Mouse (Mus musculus): ENCODE results near the gene Gpr161.

The Gpr161 gene

GRCm38 (mm10) chr1:165316361-165316760 is 20.8 kb downstream of the Gpr161 start:
- DNase-seq (ENCODE audit: low read depth): no peak

- DNase-seq (ENCODE audit: low read depth): peak; percentile 53
These were observed 24.7 kb downstream of the Gpr161 start for GRCm38 (mm10) chr1:165320141-165320934.

- no peak for DNase-seq (ENCODE audit: low read depth)
These were observed 25.8 kb downstream of the Gpr161 start for GRCm38 (mm10) chr1:165321393-165321861.

GRCm38 (mm10) chr1:165321891-165322290 is 26.3 kb downstream of the Gpr161 start:
- DNase-seq (ENCODE audit: low read depth): no peak

- peak; percentile 60 for DNase-seq (ENCODE audit: low read depth)
These were observed 27.3 kb downstream of the Gpr161 start for GRCm38 (mm10) chr1:165322934-165323333.

GRCm38 (mm10) chr1:165327370-165327769 is 31.8 kb downstream of the Gpr161 start:
- DNase-seq (ENCODE audit: low read depth): no peak

GRCm38 (mm10) chr1:165327831-165328230 is 32.2 kb downstream of the Gpr161 start:
- DNase-seq (ENCODE audit: low read depth): no peak

- DNase-seq (ENCODE audit: low read depth): peak; percentile 31
These were observed 33.0 kb downstream of the Gpr161 start for GRCm38 (mm10) chr1:165328384-165329289.

- peak; percentile 24 for DNase-seq (ENCODE audit: low read depth)
These were observed 35.3 kb downstream of the Gpr161 start for GRCm38 (mm10) chr1:165330859-165331258.

GRCm38 (mm10) chr1:165332797-165333196 is 37.2 kb downstream of the Gpr161 start:
- no peak for DNase-seq (ENCODE audit: low read depth)

- DNase-seq (ENCODE audit: low read depth): no peak
These were observed 46.5 kb downstream of the Gpr161 start for GRCm38 (mm10) chr1:165342126-165342525.

- DNase-seq (ENCODE audit: low read depth): no peak
These were observed 48.9 kb downstream of the Gpr161 start for GRCm38 (mm10) chr1:165344453-165344852.

- no peak for DNase-seq (ENCODE audit: low read depth)
These were observed 53.0 kb downstream of the Gpr161 start for GRCm38 (mm10) chr1:165348627-165349026.

- peak; percentile 29 for DNase-seq (ENCODE audit: low read depth)
These were observed 60.8 kb downstream of the Gpr161 start for GRCm38 (mm10) chr1:165356347-165356746.

GRCm38 (mm10) chr1:165363271-165363670 is 67.7 kb downstream of the Gpr161 start:
- DNase-seq (ENCODE audit: low read depth): no peak

GRCm38 (mm10) chr1:165365057-165365456 is 69.5 kb downstream of the Gpr161 start:
- no peak for DNase-seq (ENCODE audit: low read depth)

GRCm38 (mm10) chr1:165370990-165371389 is 75.4 kb downstream of the Gpr161 start:
- DNase-seq (ENCODE audit: low read depth): no peak

- no peak for DNase-seq (ENCODE audit: low read depth)
These were observed 78.2 kb downstream of the Gpr161 start for GRCm38 (mm10) chr1:165373839-165374238.
